Mouse (Mus musculus) spleen, adult 2 months (tissue): ENCODE results near the gene Fgfr2. TPM values are rescaled to one million over a fixed set of nuclear protein-coding genes. Genes with fewer than 3 reads are reported as not detected.

Source experiments
- DNase-seq, 2 experiments: peaks; one replicate each; pipeline versions ENCODE4 v3.0.0 to v3.0.0-alpha.2; 2012 to 2021; ENCODE audit warnings: low spot score in 2 of 2, low read depth in 1 of 2
- H3K27ac ChIP-seq: fragments of 200-500 bp; 2 replicates; pipeline ENCODE4 v1.5.1; 2012; ENCODE audit warnings: low read length, inconsistent platforms; ENCODE audit not compliant: insufficient read depth
- H3K27me3 ChIP-seq: fragments of 200-500 bp; 2 replicates; pipeline ENCODE4 v1.6.1; 2012; ENCODE audit warnings: mild to moderate bottlenecking, moderate library complexity, low read length, inconsistent platforms; ENCODE audit not compliant: control insufficient read depth, insufficient read depth
- H3K36me3 ChIP-seq: fragments of 200-500 bp; 2 replicates; pipeline ENCODE4 v1.6.1; 2012; ENCODE audit warnings: mild to moderate bottlenecking, low read length, inconsistent platforms; ENCODE audit not compliant: control insufficient read depth, insufficient read depth
- H3K4me1 ChIP-seq: fragments of 200-500 bp; 2 replicates; pipeline ENCODE4 v1.6.1; 2011; ENCODE audit warnings: inconsistent platforms; ENCODE audit not compliant: control insufficient read depth, insufficient read depth, insufficient read length
- H3K4me3 ChIP-seq: fragments of 200-500 bp; 2 replicates; pipeline ENCODE4 v1.5.1; 2011; ENCODE audit warnings: mild to moderate bottlenecking, inconsistent platforms; ENCODE audit not compliant: insufficient read depth, insufficient read length; ENCODE audit errors: extremely low read depth
- CTCF ChIP-seq: fragments of 200-500 bp; IDR thresholded peaks from 2 replicates; pipeline ENCODE4 v1.5.1; 2011; ENCODE audit warnings: mild to moderate bottlenecking, inconsistent platforms; ENCODE audit not compliant: insufficient read depth, insufficient read length, insufficient replicate concordance; ENCODE audit errors: extremely low read depth
- POLR2A ChIP-seq: fragments of 200-500 bp; IDR thresholded peaks from 2 replicates; pipeline ENCODE4 v1.6.1; 2011; ENCODE audit warnings: low read depth, low read length, inconsistent platforms
- WGBS: fragments of 180-500 bp; shearing (Covaris S2); methylation state at CpG from one replicate; pipeline ENCODE4 v1.1.7; 2018; 5-methylcytosine and 5-hydroxymethylcytosine counted together
- polyA plus RNA-seq: library from polyadenylated mRNA; depleted of rRNA; stranded (reverse); fragments of >200 nt; gene quantifications from 2 replicates; pipeline ENCODE4 v1.2.3, GENCODE M21; 2012

Gene Fgfr2
- polyA plus RNA-seq, 1 experiment = 1.6 TPM

- no peak for TF ChIP-seq CTCF
- Histone ChIP-seq H3K4me1 (no peaks in the 10 kb centered on the region), H3K4me3 (no peak overlapping the region), H3K27me3 (no peaks in the 10 kb centered on the region), H3K36me3 (peaks cover 11% of the 10 kb centered on the region), H3K27ac (no peak overlapping the region)
- no peak for DNase-seq
- WGBS = 65% methylated on average over 3 of the region's 3 CpGs
Measured at GRCm38 (mm10) chr7:132843152-132843551, 280.0 kb downstream of the Fgfr2 start.

GRCm38 (mm10) chr7:132842455-132842854 is 280.7 kb downstream of the Fgfr2 start:
- Histone ChIP-seq H3K4me1 (no peaks in the 10 kb centered on the region), H3K4me3 (no peak overlapping the region), H3K36me3 (peaks cover 9% of the 10 kb centered on the region), H3K27me3 (no peaks in the 10 kb centered on the region), H3K27ac (no peak overlapping the region)
- DNase-seq = no peak
- no peak for TF ChIP-seq POLR2A
- no peak for TF ChIP-seq CTCF
- 92% methylated on average over 1 of the region's 1 CpGs for WGBS

GRCm38 (mm10) chr7:132841287-132841686 is 281.9 kb downstream of the Fgfr2 start:
- Histone ChIP-seq H3K27ac (no peak overlapping the region), H3K4me1 (no peaks in the 10 kb centered on the region), H3K36me3 (peaks cover 6% of the 10 kb centered on the region), H3K4me3 (no peak overlapping the region), H3K27me3 (no peaks in the 10 kb centered on the region)
- WGBS = 90% methylated on average over 5 of the region's 5 CpGs
- no peak for TF ChIP-seq CTCF
- no peak for TF ChIP-seq POLR2A
- DNase-seq = no peak

GRCm38 (mm10) chr7:132830955-132831354 is 292.2 kb downstream of the Fgfr2 start:
- TF ChIP-seq CTCF (no peak), POLR2A (no peak)
- Histone ChIP-seq H3K27ac (no peak overlapping the region), H3K4me1 (no peaks in the 10 kb centered on the region), H3K36me3 (peaks cover 15% of the 10 kb centered on the region), H3K27me3 (no peaks in the 10 kb centered on the region), H3K4me3 (no peak overlapping the region)
- 83% methylated on average over 4 of the region's 4 CpGs for WGBS
- no peak for DNase-seq

GRCm38 (mm10) chr7:132824346-132825022 is 298.7 kb downstream of the Fgfr2 start:
- no peak for DNase-seq
- whole genome bisulfite sequencing = 15% methylated on average over 1 of the region's 1 CpGs

GRCm38 (mm10) chr7:132823832-132824231 is 299.3 kb downstream of the Fgfr2 start:
- no peak overlapping the region for H3K4me3 ChIP-seq
- DNase-seq = no peak
- peaks cover 5% of the 10 kb centered on the region; the same call in 1 of the 2 replicates for H3K36me3 ChIP-seq
- H3K27ac ChIP-seq = no peak overlapping the region
- TF ChIP-seq POLR2A (no peak), CTCF (no peak)
- no peaks in the 10 kb centered on the region for H3K4me1 ChIP-seq
- H3K27me3 ChIP-seq = no peaks in the 10 kb centered on the region

More at GRCm38 (mm10) chr7:132824346-132825022, 298.7 kb downstream of the Fgfr2 start:
- H3K27me3 ChIP-seq = no peaks in the 10 kb centered on the region
- H3K4me1 ChIP-seq = no peaks in the 10 kb centered on the region
- no peak overlapping the region for H3K4me3 ChIP-seq
- peaks cover 5% of the 10 kb centered on the region; the same call in 1 of the 2 replicates for H3K36me3 ChIP-seq
- TF ChIP-seq POLR2A (no peak), CTCF (no peak)
- H3K27ac ChIP-seq = no peak overlapping the region

- no peak for TF ChIP-seq POLR2A
- no peak for TF ChIP-seq CTCF
- H3K36me3 ChIP-seq = peaks cover 2% of the 10 kb centered on the region; the same call in 1 of the 2 replicates
- H3K4me3 ChIP-seq = no peak overlapping the region
- no peaks in the 10 kb centered on the region for H3K27me3 ChIP-seq
- H3K27ac ChIP-seq = no peak overlapping the region
- WGBS = 88% methylated on average over 3 of the region's 3 CpGs
- H3K4me1 ChIP-seq = no peaks in the 10 kb centered on the region; the same call in 1 of the 2 replicates
- no peak for DNase-seq
Measured at GRCm38 (mm10) chr7:132820692-132821091, 302.5 kb downstream of the Fgfr2 start.
